Mouse (Mus musculus) activated CD4-positive, CD25-positive, alpha-beta regulatory T cell, adult 4 months (primary cell): ENCODE data around the gene Mre11a. TPM values are rescaled to one million over a fixed set of nuclear protein-coding genes. Genes with fewer than 3 reads are reported as not detected.

Experiments used
- ATAC-seq: one replicate; pipeline ENCODE4 v1.8.0; 2017
- polyA plus RNA-seq, 2 experiments: library from polyadenylated mRNA; unstranded; fragments of 100-300 nt; shearing (Covaris generic); gene quantifications; one replicate each; pipeline ENCODE4 v1.2.1; 2017

Gene Mre11a
- 10 to 100 TPM; 19.6 to 24.6 TPM for polyA plus RNA-seq

GRCm38 (mm10) chr9:14784039-14785002 is at the start of gene Mre11a, which contains the start of gene Ankrd49:
Mre11a (plus strand) TSS chr9:14784654.
Ankrd49 (minus strand) TSS chr9:14784856.
- ATAC-seq: peak; percentile 99

- no peak for ATAC-seq
These were observed 44.8 kb upstream of the Mre11a start for GRCm38 (mm10) chr9:14739498-14740150.

DNA sequence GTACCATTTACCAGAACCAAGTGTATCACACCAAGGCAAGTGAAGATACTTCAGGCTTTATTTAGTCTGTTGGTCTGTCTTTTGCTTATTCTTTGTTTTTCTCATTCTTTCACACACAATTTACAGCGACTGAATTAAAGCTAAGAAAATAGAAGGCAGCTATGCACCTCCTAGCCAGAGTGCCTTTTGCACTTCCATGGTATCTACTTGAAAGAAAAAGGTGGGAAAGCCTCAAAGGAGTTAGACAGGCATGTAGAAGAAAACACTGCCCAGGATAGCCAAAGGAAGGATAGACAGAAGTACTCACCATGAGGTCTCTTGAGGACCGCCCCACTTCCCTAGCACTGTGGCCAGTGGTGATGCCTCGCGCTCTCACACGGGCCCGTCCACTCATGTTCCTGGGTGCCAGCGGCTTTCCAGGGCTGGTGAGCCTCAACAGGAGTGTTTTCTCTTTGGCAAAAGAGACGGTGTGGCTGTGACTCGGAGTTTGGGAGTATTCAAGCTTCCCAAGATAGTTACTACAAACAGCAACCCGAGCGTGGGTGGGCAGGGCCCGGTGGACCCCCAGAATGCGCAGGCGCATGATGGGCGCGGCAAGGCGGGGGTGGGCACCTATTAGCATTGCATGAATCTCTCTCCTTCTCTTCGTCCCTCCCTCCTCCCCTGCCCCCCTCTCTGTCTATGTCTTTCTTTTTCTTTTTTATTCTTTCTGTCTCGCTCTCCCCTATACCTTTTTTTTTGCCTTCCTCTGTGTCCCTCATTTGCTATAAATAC is 44.1 kb upstream of the Mre11a start, which contains the start of gene Piwil4:
TSS of gene Piwil4 (minus strand) at position 583 of the 774 bp plus-strand sequence.
- no peak for ATAC-seq

DNA sequence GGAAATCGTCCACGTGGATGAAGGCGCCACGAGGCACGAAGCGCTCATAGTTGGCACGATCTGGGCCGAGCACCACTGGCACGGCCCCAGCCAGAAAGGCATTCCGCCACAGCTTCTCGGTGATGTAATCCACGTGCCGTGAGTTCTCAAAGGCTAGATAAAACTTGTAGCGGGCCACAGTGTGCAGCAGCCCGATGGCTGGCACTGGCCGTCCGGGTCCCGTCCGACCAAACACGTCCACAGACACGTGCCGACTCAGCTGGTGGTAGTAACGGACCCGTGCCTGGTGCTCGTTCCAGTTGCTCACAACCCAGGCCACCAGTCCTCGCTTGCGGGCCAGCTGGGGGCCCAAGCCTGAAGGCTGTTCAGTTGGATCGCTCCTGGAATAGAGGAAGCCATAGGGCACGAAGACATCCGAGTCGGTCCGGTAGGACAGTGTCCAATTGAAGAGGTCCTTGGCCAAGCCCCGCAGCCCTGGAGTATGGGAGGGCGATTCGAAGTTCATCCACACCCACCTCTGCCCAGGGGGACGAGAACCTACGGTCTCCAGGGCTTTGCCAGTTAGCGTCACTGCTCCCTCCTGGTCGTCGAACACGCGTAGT is 33.5 kb upstream of the Mre11a start:
- no peak for ATAC-seq

- no peak for ATAC-seq
These were observed 32.9 kb upstream of the Mre11a start for GRCm38 (mm10) chr9:14751503-14752000.

- ATAC-seq: no peak
These were observed 32.4 kb upstream of the Mre11a start, which contains the start of gene Fut4 for GRCm38 (mm10) chr9:14752001-14752522. Fut4 (minus strand) TSS chr9:14752393.

DNA sequence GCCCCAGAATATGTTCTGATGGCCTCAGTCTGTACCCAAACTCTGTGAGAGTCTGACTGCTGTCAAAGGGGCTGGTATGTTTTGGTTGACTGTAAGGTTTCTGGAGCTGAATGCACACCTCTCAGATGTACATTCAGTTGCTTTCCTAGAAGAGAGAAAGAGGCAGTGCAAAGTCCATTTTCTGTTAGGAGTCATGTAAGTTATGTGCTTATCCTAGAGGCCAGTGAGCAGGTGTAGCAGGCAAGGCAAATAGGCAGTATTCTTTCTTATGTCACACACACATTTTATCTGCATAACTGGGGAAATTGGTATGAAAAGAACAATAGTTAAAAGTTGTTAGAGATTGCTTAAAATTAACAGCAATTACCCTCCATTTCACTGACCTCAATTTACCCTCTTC is 30.5 kb upstream of the Mre11a start:
- no peak for ATAC-seq

DNA sequence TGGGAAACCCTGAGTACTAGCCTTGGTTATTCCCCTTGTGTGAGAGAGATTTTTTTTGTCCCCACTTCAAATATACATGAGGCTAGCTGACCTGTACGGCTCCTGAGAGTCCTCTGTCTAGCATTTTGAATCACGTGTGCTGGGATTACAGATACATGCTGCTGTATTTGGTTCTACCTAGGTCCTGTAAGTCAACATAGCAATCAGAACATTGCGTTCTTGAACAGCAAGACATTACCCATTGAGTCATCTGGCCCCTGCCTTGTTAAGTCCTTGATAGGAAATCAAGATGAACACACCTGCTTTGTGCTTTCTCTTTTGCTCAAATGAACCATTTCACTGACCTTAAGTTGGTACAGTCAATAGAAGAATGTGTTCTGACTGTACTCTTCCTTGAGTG is 30.0 kb upstream of the Mre11a start:
- no peak for ATAC-seq

DNA sequence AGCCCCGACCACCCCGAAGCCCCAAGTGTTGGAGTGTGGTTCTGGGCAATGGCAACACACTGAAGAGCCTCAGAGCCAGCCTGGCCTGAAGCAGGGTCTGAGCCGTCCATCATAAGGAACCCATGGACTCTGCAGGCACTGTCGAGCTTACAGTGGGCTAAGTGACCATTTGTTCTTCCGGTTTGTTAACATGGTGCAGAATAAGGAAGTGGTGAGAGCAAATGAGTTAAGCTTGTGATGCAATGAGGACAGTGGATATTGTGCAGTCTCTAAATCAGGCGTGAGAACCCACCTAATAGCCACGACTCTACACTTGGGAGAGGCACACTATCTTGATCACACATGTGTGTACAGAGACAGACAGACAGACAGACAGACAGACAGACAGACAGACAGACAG is 25.9 kb upstream of the Mre11a start:
- ATAC-seq: no peak

- ATAC-seq: no peak
These were observed 25.2 kb upstream of the Mre11a start for GRCm38 (mm10) chr9:14759261-14759660.

GRCm38 (mm10) chr9:14764765-14765164 is 19.7 kb upstream of the Mre11a start:
- ATAC-seq: no peak

GRCm38 (mm10) chr9:14769811-14770210 is 14.6 kb upstream of the Mre11a start:
- ATAC-seq: no peak

GRCm38 (mm10) chr9:14770803-14771471 is 13.5 kb upstream of the Mre11a start, which contains the start of gene 1700012B09Rik:
1700012B09Rik (minus strand) TSS chr9:14771030.
- ATAC-seq: no peak

- ATAC-seq: no peak
These were observed 12.4 kb upstream of the Mre11a start for GRCm38 (mm10) chr9:14772074-14772473.

- ATAC-seq: peak; percentile 32
These were observed 10.6 kb upstream of the Mre11a start for GRCm38 (mm10) chr9:14773813-14774212.

DNA sequence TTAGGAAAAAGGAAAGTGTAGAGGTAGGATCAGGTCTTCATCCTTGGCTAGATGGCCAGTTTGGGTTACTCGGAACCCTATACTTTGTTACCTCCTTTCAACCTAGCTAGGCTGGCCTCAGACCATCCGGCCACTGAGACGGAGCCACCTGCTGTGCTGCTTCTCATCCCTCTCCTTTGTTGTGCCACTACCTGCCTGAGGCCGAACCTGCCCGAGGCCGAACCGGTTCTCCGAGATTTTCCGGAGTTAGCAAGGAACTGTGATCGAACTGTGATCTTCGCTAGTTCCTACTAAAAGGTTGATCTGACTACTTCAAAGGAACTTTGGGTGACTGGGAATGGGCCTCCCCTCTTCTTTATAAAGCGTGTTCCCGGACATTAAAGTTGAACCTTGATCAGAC is 6.1 kb upstream of the Mre11a start:
- ATAC-seq: no peak

GRCm38 (mm10) chr9:14787356-14787755 is 2.9 kb downstream of the Mre11a start:
- no peak for ATAC-seq

GRCm38 (mm10) chr9:14805714-14806113 is 21.3 kb downstream of the Mre11a start:
- ATAC-seq: no peak

GRCm38 (mm10) chr9:14806786-14807185 is 22.3 kb downstream of the Mre11a start:
- no peak for ATAC-seq

DNA sequence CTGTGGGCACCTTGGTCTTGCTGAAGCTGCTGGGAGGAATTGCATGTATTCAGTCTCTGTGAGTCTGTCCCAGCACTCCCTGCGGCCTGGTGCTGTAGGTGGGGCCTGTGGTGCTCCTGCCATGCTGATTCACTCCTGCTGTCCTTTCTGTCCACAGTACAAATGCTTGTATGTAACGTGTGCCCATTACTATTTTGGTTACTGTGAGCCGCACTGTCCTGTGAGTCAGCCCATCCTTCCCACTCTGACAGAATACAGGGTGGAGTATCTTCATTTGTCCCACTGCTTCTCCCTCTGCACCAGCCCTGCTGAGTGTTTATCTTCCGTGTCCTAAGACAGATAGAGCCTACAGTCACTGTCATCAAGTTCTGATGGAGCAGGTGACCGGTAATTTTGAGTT is 25.7 kb downstream of the Mre11a start:
- ATAC-seq: no peak

DNA sequence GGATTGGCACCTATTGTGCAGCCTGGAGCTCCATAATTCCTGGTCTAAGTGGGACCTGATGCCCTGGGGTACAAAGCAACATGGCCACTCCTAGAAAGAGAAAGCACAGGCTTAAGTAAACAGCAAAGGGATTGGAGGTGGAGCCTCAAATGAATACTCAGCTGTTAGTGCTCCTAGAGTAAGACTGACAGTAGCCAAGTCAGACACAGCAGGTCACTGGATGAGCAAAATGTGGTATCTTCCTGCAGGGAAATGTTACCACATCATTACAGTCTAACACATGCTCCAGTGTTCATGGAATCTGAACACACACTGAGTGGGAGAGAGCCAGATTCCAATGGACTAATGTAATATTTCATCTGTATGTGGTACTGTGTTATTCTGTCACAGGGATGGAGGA is 36.9 kb downstream of the Mre11a start:
- no peak for ATAC-seq
